Mouse (Mus musculus) right cerebral cortex, postnatal 14 days (tissue): ENCODE data around the gene Fiz1.
"Not testable (repeated sequence)": the region's sequence is repeated elsewhere in the genome, so short reads cannot be mapped to it uniquely, and the experiment has no call there.

Experiments
- DNase-seq: peaks from one replicate; pipeline ENCODE4 v3.0.0; 2022

The Fiz1 gene

DNA sequence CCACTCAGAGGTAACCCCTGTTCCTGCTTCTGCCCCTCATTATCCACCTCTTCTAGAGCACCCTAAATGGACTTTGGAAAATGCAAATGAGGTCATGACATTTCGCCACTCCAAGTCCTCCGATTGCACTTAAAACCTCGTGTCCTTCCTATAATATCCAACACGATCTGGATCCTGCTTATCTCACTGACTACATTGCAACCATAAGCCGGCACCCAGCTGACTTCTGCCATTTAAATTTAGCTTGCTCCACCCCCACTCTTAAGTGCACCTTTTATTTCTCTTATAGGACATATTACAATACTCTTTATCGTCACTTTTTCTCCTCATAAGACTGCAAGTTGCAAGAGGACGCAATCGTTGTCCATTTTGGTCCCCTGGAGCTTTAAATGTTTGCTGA, 23.0 kb upstream of the Fiz1 start:
- no peak for DNase-seq

DNA sequence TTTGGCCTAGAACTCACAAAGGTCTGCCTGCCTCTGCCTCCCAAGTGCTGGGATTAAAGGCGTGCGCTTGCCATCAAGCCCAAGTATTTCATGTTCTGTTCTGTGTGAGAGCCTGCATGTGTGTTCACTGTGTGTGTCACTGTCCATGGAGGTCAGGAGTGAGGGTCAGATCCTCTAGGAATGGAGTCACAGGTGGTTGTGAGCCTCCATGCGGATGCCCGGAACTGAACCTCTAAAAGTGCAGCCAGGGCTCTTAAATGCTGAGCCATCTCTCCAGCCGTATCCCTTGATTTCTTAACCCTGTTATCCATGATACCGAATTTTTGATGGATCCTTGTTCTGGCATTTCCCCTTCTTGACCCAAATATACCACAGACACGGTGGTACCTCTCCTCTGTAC, 22.5 kb upstream of the Fiz1 start:
- no peak for DNase-seq

DNA sequence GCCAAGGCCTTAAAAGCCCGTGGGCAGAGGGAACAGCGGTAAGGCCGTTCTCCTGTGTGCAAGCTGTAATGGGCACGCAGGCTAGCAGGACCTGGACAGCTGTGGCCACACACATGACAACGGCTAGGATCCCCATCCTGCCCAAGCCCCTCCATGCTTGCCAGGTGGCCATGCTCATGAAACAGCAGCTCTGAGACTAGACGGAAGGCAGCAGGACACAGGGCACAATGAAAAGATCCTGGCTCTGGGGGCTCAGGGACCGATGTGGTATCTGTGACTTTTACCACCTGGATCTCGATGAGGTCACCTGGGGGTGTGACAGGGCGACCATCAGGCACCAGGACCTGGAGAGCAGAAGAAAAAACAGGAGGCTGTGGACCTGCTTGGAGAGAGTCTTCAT, 21.6 kb upstream of the Fiz1 start:
- no peak for DNase-seq

DNA sequence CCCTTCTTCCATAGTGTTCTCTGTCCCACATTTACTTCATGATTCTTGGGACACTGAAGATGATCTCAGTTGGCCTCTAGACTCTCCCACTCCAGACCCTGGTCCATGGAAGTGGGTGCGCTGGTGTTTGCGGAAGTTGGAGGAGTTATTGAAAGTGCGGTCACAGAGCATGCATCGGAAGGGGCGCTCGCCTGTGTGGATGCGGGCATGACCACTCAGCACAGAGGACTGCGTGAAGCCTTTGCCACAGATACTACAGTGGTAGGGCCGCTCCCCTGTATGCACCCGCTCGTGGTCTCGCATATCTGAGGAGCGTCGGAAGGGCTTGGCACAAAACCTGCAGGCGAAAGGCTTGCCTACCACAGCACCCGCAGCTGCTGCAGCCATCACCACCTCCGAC, 21.1 kb upstream of the Fiz1 start:
- no peak for DNase-seq

DNA sequence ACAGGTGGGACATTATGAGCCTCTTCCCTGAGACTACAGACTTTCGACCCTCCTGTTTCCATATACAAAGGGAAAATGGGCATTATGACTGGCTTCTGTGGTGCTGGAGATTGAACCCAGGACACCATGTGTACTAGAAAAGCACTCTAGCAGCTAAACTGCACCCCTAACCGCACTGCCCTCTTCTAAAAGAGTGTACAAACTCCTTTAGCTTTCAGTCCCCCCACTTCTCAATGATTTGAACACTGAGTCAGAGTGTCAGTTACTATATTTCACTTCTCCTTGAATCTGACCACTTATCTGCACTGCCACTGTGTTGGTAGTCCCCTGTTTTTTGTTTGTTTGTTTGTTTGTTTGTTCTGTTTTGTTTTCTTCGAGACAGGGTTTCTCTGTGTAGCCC, 19.3 kb upstream of the Fiz1 start, which contains the start of gene 4632433K11Rik:
4632433K11Rik (plus strand) TSS at position 301 of the 400 bp plus-strand sequence.
- DNase-seq = no peak

DNA sequence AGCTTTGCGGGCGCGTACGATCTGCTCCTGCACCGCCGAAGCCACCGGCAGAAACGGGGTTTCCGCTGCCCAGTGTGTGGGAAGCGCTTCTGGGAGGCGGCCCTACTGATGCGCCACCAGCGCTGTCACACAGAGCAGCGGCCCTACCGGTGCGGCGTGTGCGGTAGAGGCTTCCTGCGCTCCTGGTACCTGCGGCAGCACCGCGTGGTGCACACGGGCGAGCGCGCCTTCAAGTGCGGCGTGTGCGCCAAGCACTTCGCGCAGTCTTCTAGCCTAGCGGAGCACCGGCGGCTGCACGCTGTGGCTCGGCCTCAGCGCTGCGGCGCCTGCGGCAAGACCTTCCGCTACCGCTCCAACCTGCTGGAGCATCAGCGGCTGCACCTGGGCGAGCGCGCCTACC, 17.0 kb upstream of the Fiz1 start:
- no peak for DNase-seq

DNA sequence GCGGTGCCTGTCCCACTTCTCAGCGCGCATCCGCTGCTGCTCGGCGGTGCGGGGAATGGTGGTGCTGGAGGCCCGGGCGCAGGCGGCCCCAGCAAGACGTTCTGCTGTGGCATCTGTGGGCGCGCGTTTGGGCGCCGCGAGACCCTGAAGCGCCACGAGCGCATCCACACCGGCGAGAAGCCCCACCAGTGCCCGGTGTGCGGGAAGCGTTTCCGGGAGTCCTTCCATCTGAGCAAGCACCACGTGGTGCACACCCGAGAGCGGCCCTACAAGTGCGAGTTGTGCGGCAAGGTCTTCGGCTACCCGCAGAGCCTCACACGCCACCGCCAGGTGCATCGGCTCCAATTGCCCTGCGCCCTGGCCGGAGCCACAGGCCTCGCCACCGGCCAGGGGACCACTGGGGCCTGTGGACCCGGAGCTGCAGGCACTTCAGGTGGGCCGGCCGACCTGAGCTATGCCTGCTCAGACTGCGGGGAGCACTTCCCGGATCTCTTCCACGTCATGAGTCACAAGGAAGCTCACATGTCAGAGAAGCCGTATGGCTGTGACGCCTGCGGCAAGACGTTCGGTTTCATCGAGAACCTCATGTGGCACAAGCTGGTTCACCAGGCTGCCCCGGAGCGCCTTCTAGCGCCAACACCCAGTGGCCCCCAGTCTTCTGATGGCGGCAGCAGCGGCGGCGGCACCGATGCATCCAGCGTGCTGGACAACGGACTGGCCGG, 16.2 kb upstream of the Fiz1 start:
- no peak for DNase-seq

DNA sequence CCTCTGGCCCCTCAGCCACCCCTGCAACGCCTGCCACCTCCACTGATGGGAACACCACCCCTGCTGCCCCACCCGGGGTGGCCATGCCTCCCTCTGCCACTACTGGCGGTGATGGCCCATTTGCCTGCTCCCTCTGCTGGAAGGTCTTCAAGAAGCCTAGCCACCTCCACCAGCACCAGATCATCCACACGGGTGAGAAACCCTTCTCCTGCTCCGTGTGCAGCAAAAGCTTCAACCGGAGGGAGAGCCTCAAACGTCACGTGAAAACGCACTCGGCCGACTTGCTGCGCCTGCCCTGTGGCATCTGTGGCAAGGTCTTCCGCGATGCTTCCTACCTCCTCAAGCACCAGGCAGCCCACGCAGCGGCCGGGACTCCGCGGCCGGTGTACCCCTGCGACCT, 15.4 kb upstream of the Fiz1 start:
- DNase-seq = no peak

DNA sequence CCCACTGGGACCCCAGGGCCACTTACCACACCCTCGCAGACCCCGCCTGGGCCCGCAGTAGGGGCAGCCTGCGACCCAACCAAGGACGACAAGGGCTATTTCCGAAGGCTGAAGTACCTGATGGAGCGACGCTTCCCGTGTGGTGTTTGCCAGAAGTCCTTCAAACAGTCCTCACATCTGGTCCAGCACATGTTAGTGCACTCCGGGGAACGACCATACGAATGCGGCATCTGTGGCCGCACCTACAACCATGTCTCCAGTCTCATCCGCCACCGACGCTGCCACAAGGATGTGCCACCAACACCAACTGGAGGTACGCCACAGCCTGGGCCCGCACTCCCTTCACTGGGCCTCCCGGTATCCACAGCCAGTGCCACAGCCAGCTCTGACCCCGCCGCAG, 15.0 kb upstream of the Fiz1 start:
- DNase-seq = no peak

DNA sequence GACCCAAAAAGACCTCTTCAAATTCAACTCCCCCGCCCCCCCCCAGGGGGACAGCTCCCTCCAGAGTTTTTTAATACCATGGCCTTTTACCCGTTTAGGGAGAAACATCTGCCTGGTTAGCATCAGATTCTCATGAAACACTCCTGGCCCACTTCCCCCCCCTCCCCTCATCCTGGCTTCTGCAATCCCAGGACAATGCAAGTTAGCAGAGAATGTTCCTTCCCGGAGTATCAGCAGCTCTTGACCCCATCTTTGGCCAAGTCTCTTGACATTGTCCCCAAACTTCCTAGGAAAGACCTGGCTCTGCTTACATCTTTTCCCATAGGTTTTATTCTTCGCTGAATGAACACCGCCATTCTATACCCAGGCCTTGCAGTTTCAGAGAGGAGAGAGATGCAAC, 6.7 kb upstream of the Fiz1 start:
- DNase-seq = no peak

DNA sequence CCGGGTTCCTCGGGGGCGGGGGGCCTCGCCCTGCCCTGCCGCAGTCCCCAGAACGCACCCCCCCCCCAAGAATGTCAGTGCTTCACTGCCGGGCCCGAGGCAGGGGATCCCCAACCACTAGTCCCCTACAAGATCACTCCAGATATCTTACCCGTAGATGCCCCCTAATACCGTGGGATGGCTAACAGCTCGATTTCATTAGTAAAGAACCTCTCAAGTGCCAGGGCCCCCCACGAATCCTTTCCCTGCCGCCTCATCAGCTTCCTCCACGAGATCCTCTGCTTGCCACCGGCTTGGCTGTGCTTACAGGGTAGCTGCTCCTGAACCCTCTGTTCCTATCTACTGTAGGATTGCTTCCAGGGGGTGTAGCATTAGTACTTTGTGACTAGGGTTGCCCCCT, 6.2 kb upstream of the Fiz1 start:
- DNase-seq = no peak

DNA sequence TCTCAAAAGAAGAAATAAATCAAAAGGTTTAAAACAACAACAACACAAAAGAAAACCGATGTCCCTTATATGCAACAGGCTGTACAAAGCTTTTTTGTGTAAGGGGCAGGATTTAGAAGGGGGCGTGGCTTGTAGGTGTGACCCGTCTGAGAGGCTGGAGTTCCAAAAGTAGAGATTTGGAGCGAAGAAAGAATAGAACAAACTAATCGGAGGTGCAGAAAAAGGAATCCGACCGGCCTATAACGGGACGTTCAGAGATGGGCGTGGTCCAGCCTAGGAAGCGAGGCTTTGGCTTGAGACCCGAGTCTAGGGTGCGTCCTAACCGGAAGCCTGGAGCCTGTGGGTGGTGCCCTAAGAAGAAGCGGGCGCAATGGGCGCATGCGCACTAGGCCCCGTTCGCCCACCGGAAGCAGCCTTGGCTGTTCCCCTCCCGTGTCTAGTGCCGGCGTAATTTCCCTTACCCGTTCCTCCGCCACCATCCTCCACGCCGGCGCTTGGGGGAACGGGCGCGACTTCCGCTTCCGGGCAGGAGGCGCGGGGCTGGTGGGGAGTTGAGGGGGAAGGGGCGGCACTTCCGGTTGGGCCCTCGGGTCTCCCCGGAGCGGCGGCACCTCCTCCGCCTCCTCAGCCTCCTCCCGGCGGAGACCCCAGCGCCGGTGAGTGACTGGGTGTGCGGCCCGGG, 5.6 kb upstream of the Fiz1 start, which contains the start of the genes Zfp865 and Ccdc106:
Zfp865 (plus strand) TSS at position 377 of the 682 bp plus-strand sequence.
Ccdc106 (plus strand) TSS at position 554 of the 682 bp plus-strand sequence.
- peak; percentile 100 for DNase-seq

DNA sequence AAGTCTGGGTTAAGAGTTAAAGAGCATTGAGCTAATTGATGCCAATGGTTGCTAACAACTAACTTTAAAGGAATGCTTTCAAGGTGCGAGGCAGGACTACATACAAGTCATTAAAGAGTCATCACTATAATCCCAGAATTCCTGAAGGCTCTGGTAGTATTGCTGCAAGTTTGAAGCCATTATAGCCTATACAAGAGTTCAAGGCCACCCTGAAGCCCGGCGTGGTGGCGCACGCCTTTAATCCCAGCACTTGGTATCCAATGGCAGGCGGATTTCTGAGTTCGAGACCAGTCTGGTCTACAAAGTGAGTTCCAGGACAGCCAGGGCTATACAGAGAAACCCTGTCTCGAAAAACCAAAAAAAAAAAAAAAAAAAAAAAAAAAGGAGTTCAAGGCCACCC, 5.1 kb upstream of the Fiz1 start:
- DNase-seq = not testable (repeated sequence)

DNA sequence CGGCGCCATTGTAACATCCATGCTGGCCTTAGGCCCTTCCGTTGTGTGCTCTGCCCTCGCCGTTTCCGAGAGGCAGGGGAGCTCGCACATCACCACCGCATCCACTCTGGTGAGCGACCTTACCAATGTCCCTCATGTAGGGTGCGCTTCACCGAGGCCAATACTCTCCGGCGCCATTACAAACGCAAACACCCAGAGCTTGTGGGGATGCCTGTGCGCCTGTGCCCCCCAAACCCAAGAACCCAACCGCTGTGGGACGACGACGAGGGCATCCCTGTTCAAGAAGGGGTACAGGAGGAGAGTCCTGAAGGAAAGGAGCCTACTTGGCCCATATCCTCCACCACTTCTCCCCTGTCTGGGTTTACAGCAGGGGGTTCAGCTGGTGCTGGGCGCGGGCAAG, 3.4 kb upstream of the Fiz1 start:
- no peak for DNase-seq

DNA sequence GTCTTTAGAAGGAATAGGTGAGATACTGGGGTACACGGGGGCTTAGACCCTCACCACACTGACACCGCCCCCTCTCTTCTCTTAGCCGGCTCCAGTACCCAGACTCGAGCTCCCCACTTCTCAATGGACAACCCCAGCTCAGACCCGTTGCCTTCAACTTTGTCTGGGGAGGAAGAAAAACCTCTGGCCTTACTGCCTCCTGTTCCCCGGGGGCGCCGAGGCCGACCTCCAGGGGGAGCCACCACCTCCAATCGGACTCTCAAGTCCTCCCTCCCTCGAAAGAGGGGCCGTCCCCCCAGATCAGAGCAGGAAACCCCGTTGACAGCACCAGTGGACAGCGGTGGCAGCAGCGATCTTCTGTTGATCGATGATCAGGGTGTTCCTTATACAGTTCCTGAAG, 2.9 kb upstream of the Fiz1 start:
- peak; percentile 47 for DNase-seq

DNA sequence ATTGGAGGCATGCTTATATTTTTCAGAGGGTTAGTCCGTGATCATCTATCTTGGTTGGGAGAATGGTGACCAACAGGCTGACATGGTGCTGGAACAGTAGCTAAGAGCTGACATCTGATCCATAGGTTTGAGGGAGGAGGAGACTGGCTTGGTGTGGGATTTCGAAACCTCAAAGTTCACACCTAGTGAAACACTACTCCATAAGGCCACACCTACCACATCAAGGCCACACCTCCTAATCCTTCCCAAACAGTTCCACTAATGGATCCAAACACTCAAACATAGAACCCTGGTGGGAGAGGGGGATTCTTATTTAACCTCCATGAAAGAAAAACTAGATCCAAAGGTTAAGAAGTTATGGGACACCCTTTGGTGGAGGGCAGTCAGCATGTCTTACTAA, 2.4 kb upstream of the Fiz1 start:
- DNase-seq = no peak

DNA sequence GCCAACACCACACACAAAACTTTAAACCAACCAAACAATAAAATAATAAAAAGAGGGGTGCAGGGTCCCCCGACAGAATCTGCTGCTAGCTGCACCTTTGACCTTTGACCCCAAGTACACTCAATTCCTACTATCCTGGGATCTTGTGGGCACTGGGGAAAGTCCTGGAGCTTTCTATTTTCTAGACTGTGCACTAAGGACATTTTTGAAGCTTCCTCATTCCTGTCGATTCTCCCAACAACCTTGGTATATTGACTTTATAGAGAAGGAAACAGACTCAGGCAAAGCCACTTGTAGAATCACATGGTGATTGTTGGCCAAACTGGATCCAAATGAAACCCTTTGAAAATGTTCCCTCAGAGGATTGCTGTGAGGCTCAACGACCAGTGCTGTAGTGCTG, 1.6 kb upstream of the Fiz1 start:
- DNase-seq = no peak

DNA sequence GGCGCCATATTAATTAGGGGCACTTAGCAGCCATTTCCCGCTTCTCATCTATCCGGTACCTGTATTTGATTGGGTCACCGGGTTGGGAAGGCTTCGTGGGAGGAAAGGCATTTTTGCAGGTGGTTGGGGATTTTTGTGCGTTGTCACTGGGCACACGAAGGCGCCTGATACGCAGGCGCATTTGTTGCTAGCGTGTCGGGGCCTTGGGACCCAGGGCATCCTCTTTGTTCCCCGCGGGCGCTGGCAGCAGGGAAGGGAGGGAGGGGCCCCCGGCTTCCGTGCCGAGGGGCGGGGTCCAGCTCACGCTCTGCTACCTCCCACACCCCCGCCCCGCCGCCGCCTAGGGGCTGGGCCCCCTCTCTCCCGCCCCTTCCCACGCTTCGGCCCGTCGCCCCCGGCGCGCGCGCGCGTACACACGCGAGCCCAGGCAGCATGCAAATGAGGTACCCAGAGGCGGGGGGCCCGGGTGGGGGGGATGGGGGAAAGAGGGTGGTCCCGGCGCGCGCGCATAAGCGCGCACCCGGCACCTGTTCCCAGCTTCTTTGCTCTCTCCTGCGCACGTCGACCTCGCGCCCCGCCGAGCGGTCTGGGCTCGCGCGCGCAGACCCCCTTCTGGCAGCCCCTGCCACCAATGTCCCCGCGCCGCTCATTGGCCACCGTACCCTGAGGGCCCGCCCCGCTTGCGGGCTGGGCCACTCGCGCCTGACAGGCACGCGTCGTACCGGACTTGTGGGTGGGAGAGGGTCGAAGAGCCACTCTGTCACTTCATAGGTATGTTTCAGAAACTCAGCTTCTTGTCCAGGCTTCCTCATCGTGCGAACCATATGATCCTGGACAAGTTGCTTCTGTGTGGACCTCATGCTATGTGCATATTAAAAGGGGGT, 863 bp upstream of the Fiz1 start, which contains the start of gene Gm44973:
Gm44973 (plus strand) TSS at position 379 of the 884 bp plus-strand sequence.
- DNase-seq = peak; percentile 92

DNA sequence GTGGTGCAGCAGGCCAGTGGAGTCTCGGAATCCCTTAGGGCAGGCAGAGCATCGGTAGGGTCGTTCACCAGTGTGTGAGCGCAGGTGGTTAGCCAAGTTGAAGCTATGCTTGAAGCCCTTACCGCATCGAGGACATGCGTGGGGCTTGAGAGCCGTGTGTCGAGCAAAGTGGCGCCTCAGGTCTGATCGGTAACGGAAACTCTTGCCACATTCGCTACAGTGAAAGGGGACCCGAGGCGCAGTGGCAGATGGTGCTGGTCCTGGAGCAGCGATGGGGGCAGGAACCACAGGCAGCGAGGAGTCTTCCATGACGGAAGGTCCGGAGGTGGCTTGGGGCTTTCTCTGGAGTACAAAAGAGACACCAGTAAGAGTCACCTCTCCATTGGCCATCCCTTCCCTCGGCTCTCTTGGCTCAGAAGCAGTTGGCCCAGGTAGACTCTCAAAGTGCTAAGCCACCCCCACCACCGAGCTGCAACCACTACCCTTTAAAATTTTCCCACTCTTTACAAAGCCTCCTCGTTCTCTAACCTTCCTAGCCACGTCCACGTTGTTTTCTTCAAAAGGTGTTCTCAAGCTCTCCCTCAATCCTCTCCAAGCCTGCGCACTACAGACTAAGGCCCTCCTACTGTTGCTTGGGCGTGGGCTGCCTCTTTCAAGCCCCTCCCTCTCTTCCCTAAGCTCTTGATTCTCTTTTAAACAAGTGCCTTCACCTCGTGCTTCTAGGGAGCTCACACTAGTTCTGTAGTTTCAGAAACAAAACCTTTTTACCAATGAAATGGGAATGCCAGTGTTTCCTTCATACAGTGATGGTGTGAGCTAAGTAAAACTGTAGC, 1.6 kb downstream of the Fiz1 start:
- no peak for DNase-seq

DNA sequence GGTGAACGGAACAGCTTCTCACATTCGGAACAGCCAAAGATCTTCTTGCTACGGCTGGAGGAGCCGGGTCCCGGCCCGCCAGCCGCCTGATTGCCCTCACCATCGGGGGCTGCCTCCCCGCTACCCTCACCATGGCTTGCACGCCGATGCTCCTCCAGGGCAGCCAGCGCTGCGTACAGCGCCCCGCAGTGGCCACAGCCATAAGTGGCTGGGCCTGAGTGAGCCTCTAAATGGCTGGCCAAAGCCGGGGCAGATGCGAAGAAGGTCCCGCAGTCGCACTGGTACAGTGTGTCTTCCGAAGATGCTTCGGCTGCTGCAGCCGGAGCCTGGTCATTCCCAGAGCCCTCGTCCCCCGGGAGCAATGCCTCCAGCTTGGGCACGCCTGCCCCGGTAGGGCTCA, 6.3 kb downstream of the Fiz1 start:
- no peak for DNase-seq

DNA sequence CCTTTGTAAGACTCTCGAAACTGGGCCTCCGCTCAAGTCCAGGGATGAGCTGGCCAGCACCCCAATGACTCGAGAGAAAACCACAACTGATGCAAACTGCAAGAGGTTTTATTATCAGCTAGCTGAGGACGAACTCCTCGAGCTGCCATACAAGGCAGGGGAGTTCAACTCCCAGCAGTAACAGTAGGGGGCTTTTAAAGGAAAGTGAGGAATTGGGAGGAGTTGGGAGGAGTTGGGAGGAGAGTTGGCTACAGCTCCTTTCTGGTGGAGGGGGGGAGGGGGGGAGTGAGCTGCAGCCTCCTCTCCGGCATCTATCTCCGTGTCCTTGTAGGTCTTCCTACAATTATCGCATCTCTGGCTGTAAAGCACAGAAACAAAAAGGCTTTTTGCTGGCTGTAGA, 11.6 kb downstream of the Fiz1 start:
- DNase-seq = not testable (repeated sequence)

DNA sequence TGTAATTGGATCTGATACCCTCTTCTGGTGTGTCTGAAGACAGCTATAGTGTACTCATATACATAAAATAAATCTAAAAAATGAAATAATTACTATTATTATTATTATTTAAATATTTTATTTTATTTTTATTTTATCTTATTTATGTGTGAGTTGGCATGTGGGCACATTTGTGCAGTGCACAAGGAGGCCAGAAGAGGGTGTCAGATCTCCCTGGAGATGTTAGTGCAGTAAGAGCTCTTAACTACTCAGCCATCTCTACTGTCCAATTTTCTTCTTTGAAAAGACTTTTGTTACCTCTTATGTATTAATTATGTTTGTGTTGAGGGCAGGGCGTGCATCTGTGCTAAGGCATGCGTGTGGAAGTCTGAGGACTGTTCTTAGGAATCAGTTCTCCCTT, 14.6 kb downstream of the Fiz1 start:
- no peak for DNase-seq

DNA sequence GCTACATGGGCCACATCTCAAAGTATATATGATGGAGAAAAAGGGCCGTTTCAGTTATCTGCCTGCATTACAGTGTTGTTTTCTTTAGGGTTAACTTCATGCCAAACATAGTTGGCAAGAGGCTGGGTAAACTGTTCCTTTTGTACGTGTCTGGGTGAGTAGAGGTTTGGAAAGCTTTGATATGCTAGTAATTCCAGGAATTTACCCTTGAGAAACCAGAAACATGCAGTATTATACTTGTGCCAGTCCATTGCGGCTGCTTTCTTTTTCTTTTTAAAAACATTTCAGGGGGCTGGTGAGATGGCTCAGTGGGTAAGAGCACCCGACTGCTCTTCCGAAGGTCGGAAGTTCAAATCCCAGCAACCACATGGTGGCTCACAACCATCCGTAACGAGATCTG, 17.6 kb downstream of the Fiz1 start:
- DNase-seq = no peak
